In the genomic region with DNA sequence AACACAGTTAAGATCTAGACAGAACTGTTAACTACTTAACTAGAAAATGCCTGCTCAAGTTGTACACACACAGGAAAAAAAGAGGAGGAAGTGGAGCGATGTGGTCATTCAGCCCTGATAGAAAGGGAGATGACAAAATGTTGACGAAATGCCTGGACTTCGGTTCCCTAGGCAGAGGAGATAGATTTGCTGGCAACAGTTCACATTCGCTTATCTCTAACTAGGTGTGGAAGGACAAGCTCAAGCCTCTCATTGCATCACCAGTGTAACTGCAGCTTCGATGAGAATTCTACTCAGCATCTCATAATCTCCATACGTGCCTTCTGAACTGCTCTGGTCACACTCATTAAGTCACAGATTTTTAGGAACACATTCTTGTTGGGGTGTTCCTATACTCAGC, we compare ENCODE assay signal across 16 mouse cellular contexts.
DNase-seq lines count a peak whose midpoint lies in the region; ATAC-seq and TF ChIP-seq lines count a peak whose summit lies in the region.
"Had no signal": no experiment of that assay in that cellular context is flagged by ENCODE, and none has a peak within 500 bp of the region (broad histone marks: within the 10 kb centered on the region; RNA-seq: fewer than 3 reads in every experiment).

No protein-coding gene starts in this region.

- no peak overlapping the region for H3K4me2 ChIP-seq in liver, embryonic 11.5 days
- H3K4me2 ChIP-seq in heart, embryonic 12.5 days = peak overlapping the region; percentile 32
- no peak overlapping the region for H3K4me2 ChIP-seq in midbrain, embryonic 11.5 days
- H3K4me2 ChIP-seq: hindbrain, embryonic 15.5 days; midbrain, embryonic 12.5 days had no signal

- no peaks in the 10 kb centered on the region for H3K79me2 ChIP-seq in liver, adult 2 months (ENCODE audit: control insufficient read depth, insufficient read depth, low read length)

- TF ChIP-seq POLR2A in liver, adult 2 months (IDR thresholded peaks at IDR 0.05; ENCODE audit: extremely low read depth, insufficient read depth, low read length) = no peak

- H3K9me3 ChIP-seq in liver, embryonic 11.5 days (ENCODE audit: control insufficient read depth, low read length) = no peaks in the 10 kb centered on the region
- no peaks in the 10 kb centered on the region for H3K9me3 ChIP-seq in heart, embryonic 12.5 days (replicated peaks)
- no peaks in the 10 kb centered on the region for H3K9me3 ChIP-seq in midbrain, embryonic 11.5 days (ENCODE audit: control insufficient read depth, low read length)
- H3K9me3 ChIP-seq: hindbrain, embryonic 15.5 days; midbrain, embryonic 12.5 days had no signal

- H3K36me3 ChIP-seq in liver, adult 2 months (ENCODE audit: control insufficient read depth, insufficient read depth, low read length) = no peaks in the 10 kb centered on the region
- H3K36me3 ChIP-seq in liver, embryonic 11.5 days (ENCODE audit: control insufficient read depth, insufficient read depth, low read length) = no peaks in the 10 kb centered on the region
- H3K36me3 ChIP-seq in heart, embryonic 12.5 days = no peaks in the 10 kb centered on the region
- no peaks in the 10 kb centered on the region for H3K36me3 ChIP-seq in midbrain, embryonic 11.5 days (ENCODE audit: control insufficient read depth, insufficient read depth, low read length)
- H3K36me3 ChIP-seq: hindbrain, embryonic 15.5 days; midbrain, embryonic 12.5 days had no signal

- no peaks in the 10 kb centered on the region for H3K27me3 ChIP-seq in liver, adult 2 months (ENCODE audit: control insufficient read depth, insufficient read depth, low read length)
- no peaks in the 10 kb centered on the region for H3K27me3 ChIP-seq in liver, embryonic 11.5 days (replicated peaks; ENCODE audit: control insufficient read depth, insufficient read depth, low read length)
- no peaks in the 10 kb centered on the region for H3K27me3 ChIP-seq in heart, embryonic 12.5 days (replicated peaks)
- H3K27me3 ChIP-seq in midbrain, embryonic 11.5 days (ENCODE audit: control insufficient read depth, insufficient read depth, low read length) = no peaks in the 10 kb centered on the region
- H3K27me3 ChIP-seq: hindbrain, embryonic 15.5 days; midbrain, embryonic 12.5 days had no signal

- H3K4me1 ChIP-seq in liver, adult 2 months (ENCODE audit: control insufficient read depth, insufficient read depth, low read length) = peaks cover 1% of the 10 kb centered on the region; the same call in 1 of the 2 replicates
- H3K4me1 ChIP-seq in liver, embryonic 11.5 days (replicated peaks; ENCODE audit: control insufficient read depth, insufficient read depth, low read length) = no peaks in the 10 kb centered on the region
- H3K4me1 ChIP-seq in heart, embryonic 12.5 days (replicated peaks) = peaks cover 18% of the 10 kb centered on the region
- no peaks in the 10 kb centered on the region for H3K4me1 ChIP-seq in midbrain, embryonic 11.5 days (ENCODE audit: control insufficient read depth, insufficient read depth, low read length)
- H3K4me1 ChIP-seq: hindbrain, embryonic 15.5 days; midbrain, embryonic 12.5 days had no signal

- intact Hi-C loops in heart, postnatal 10 days (cut with DNase I) = no loop called here

- ATAC-seq in liver, embryonic 11.5 days (replicated peaks; ENCODE audit: low FRiP score) = no peak
- ATAC-seq in heart, embryonic 12.5 days (ENCODE audit: insufficient number of reproducible peaks, low FRiP score) = peak; percentile 59
- no peak for ATAC-seq in midbrain, embryonic 11.5 days (ENCODE audit: low FRiP score)
- ATAC-seq: CD4-positive, CD25-positive, alpha-beta regulatory T cell, adult 4 months had no signal

- peak; percentile 99 for DNase-seq in liver, adult 2 months (ENCODE audit: extremely low read depth, low read depth, low spot score)
- DNase-seq in liver, embryonic 11.5 days (ENCODE audit: low spot score) = no peak
- peak; percentile 49 to 53 for DNase-seq in heart, postnatal 10 days
- DNase-seq in lung, postnatal 36 days = peak; percentile 7
- DNase-seq in right cerebral cortex, postnatal 10 days (ENCODE audit: low spot score in 2 of 2) = no peak
- DNase-seq in midbrain, embryonic 11.5 days (ENCODE audit: low spot score, missing footprints) = no peak
- DNase-seq: adrenal gland, postnatal 14 days; cerebellum, adult 9-11 months; kidney, adult 9 months; kidney, postnatal 4 days; retina, postnatal 1 day; thymus, postnatal 14 days had no signal

- no peak overlapping the region for H3K27ac ChIP-seq in liver, adult 2 months (replicated peaks; ENCODE audit: insufficient read depth, low read depth, low read length)
- no peak overlapping the region for H3K27ac ChIP-seq in liver, embryonic 11.5 days (ENCODE audit: low read depth, low read length)
- H3K27ac ChIP-seq in heart, embryonic 12.5 days (ENCODE audit: poor library complexity, severe bottlenecking) = peak overlapping the region; percentile 62; the same call in 1 of the 2 replicates
- H3K27ac ChIP-seq in midbrain, embryonic 11.5 days (ENCODE audit: low read depth, low read length) = no peak overlapping the region
- H3K27ac ChIP-seq: hindbrain, embryonic 15.5 days; midbrain, embryonic 12.5 days had no signal

- H3K9ac ChIP-seq in liver, adult 2 months (ENCODE audit: low read depth, low read length) = no peak overlapping the region
- no peak overlapping the region for H3K9ac ChIP-seq in liver, embryonic 11.5 days (ENCODE audit: low read depth, low read length)
- no peak overlapping the region for H3K9ac ChIP-seq in heart, embryonic 12.5 days
- no peak overlapping the region for H3K9ac ChIP-seq in midbrain, embryonic 11.5 days (ENCODE audit: low read length)
- H3K9ac ChIP-seq: hindbrain, embryonic 15.5 days; midbrain, embryonic 12.5 days had no signal

- 7% methylated on average over 6 of the region's 6 CpGs for WGBS in liver, adult 2 months
- 41% methylated on average over 6 of the region's 6 CpGs for WGBS in liver, embryonic 11.5 days
- WGBS in heart, embryonic 12.5 days = 10% methylated on average over 6 of the region's 6 CpGs
- WGBS in midbrain, embryonic 11.5 days = 81% methylated on average over 6 of the region's 6 CpGs

- TF ChIP-seq CTCF in liver, adult 2 months (IDR thresholded peaks at IDR 0.05; ENCODE audit: low read depth, low read length) = no peak

- H3K4me3 ChIP-seq in liver, adult 2 months (ENCODE audit: insufficient read depth, low read depth, low read length) = no peak overlapping the region
- H3K4me3 ChIP-seq in liver, embryonic 11.5 days (ENCODE audit: low read depth, low read length) = no peak overlapping the region
- H3K4me3 ChIP-seq in heart, embryonic 12.5 days = no peak overlapping the region
- H3K4me3 ChIP-seq in midbrain, embryonic 11.5 days (ENCODE audit: low read depth, low read length) = no peak overlapping the region
- H3K4me3 ChIP-seq: hindbrain, embryonic 15.5 days; midbrain, embryonic 12.5 days had no signal

Comparison
In these comparisons a context has a peak if more than half of its experiments do, and no peak if none do; other contexts are left out.
1. DNase-seq: peak in liver, adult 2 months (single experiment), heart, postnatal 10 days (2 of 2) and lung, postnatal 36 days (single experiment); none in liver, embryonic 11.5 days (single experiment), right cerebral cortex, postnatal 10 days (0 of 2) and midbrain, embryonic 11.5 days (single experiment).